Mouse (Mus musculus) ZHBTc4 (cell line): ENCODE measurements around the gene Olfr74.
"Not testable (repeated sequence)": the region's sequence is repeated elsewhere in the genome, so short reads cannot be mapped to it uniquely, and the experiment has no call there.

Source experiments
- DNase-seq: peaks from one replicate; pipeline ENCODE4 v3.0.0-alpha.2; 2011; ENCODE audit warnings: low read depth, low spot score

Gene Olfr74

GRCm38 (mm10) chr2:87974563-87974962 lies at the start of gene Olfr74:
Gene Olfr74 (minus strand): TSS chr2:87974663.
- no peak for DNase-seq

DNA sequence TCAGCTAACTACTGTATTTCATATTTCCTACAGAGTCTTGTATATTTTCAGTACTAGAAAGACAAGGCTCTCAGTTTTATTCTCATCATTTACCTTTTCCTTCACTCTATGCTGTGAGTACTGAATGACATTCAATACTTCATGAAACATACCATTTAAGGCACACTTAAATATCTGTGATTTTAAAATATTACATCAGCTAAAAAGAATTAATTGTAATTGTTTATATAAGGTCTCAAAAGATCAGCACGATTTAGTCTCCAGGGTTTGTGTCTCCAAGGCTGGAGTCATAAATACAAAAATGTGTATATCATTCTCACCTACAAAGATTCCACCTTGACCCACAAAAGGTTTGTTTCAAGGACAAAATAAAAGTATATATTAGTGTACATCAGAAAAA lies 48.0 kb upstream of the Olfr74 start, which contains the start of gene Olfr1161:
TSS of gene Olfr1161 (plus strand) at position 301 of the 400 bp plus-strand sequence.
- not testable (repeated sequence) for DNase-seq

GRCm38 (mm10) chr2:88007515-88008318 lies 33.3 kb upstream of the Olfr74 start, which contains the start of gene Olfr1160:
Gene Olfr1160 (minus strand): TSS chr2:88008268.
- DNase-seq, result no peak

GRCm38 (mm10) chr2:87989813-87990212 lies 15.3 kb upstream of the Olfr74 start, which contains the start of gene Olfr1158:
Gene Olfr1158 (plus strand): TSS chr2:87990113.
- DNase-seq, result no peak

DNA sequence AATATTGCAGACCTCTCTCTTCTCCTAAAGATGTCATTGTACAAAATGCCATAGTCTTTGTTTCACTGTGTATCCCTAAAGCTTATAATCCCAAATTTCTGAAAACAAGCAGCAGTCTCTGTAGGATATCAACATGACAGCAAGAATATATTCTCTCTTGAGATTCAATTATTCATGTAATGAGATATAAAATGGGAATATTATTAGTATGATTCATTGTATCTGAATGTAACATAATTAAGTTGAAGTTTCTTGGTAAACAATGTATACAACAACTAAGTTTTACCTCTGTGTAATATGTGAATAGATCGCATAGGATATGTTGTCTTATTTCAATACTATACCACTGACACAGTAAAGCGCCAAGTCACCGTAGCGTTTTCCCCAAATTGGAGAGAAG lies 6.3 kb downstream of the Olfr74 start, which contains the start of gene Olfr1157:
TSS of gene Olfr1157 (minus strand) at position 101 of the 400 bp plus-strand sequence.
- no peak for DNase-seq

DNA sequence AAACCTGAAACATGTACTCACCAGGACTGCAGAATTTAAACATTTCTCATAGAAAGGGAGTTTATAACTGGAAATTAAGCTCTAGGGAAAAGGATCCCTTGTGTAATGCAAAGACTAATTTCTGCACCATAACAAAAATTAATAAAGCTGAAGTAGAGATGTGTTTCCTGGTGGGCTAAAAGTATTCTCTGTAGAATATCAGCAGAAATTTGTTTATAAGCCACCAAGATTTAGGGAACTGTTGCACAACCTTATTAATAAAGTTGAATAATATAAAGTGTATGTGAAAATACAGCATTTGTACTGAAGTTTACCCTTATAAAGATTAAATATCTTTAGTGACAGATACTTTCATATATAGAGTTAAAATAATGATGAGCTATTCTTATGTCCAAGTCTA lies 21.5 kb downstream of the Olfr74 start, which contains the start of gene Olfr1156:
TSS of gene Olfr1156 (minus strand) at position 101 of the 400 bp plus-strand sequence.
- no peak for DNase-seq

DNA sequence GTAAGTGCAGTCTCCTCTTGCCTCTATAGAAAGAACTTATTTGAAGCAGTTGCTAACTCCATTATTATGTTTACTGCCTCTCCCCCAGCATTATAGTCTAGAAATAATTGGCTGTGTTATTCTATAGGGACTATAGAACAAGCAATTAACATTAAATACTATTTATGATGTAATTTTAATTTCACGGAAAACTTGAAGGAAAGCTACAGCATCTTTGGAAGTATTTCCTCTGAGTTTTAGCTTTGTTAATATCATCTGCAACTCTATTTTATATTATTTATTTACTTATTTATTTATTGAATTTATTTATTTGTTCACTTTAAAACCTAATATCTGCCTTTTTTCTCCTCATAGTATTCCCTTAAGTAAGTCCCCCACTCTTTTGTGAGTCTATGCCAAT lies 29.4 kb downstream of the Olfr74 start, which contains the start of gene Olfr1155:
TSS of gene Olfr1155 (minus strand) at position 101 of the 400 bp plus-strand sequence.
- DNase-seq, result no peak
